Mouse (Mus musculus) lung, postnatal 0 days (tissue): ENCODE measurements around the gene Olfr655. TPM values are rescaled to one million over a fixed set of nuclear protein-coding genes. Genes with fewer than 3 reads are reported as not detected.

Experiments
- ATAC-seq: fragments of 200-750 bp; cut with Nextera tagmentation; 2 replicates; pipeline ENCODE4 v1.8.0; 2017; ENCODE audit warnings: moderate library complexity
- DNase-seq: peaks from one replicate; pipeline ENCODE4 v3.0.0-alpha.2; 2016; ENCODE audit warnings: low spot score
- H3K27ac ChIP-seq: fragments of 300-500 bp; sonication (generic); 2 replicates; pipeline ENCODE4 v1.5.1; 2014; ENCODE audit warnings: antibody characterized with exemption, mild to moderate bottlenecking, low read length, mixed read lengths
- H3K27me3 ChIP-seq: fragments of 300-500 bp; sonication (generic); replicated peaks from 2 replicates; pipeline ENCODE4 v1.6.1; 2014; ENCODE audit warnings: low read length, mixed read lengths; ENCODE audit not compliant: insufficient read depth
- H3K36me3 ChIP-seq: fragments of 300-500 bp; sonication (generic); 2 replicates; pipeline ENCODE4 v1.6.1; 2014; ENCODE audit warnings: low read length, mixed read lengths; ENCODE audit not compliant: insufficient read depth
- H3K4me1 ChIP-seq: fragments of 300-500 bp; sonication (generic); 2 replicates; pipeline ENCODE4 v1.6.1; 2014; ENCODE audit warnings: antibody characterized with exemption, low read depth, low read length, mixed read lengths; ENCODE audit not compliant: insufficient read depth
- H3K4me2 ChIP-seq: fragments of 300-500 bp; sonication (generic); replicated peaks from 2 replicates; pipeline ENCODE4 v1.6.1; 2014; ENCODE audit warnings: low read depth, mild to moderate bottlenecking, low read length, moderate library complexity, mixed read lengths
- H3K4me3 ChIP-seq: fragments of 300-500 bp; sonication (generic); 2 replicates; pipeline ENCODE4 v1.5.1; 2014; ENCODE audit warnings: low read depth, low read length
- H3K9ac ChIP-seq: fragments of 300-500 bp; sonication (generic); replicated peaks from 2 replicates; pipeline ENCODE4 v1.6.1; 2014; ENCODE audit warnings: low read depth, mild to moderate bottlenecking
- H3K9me3 ChIP-seq: fragments of 300-500 bp; sonication (generic); 2 replicates; pipeline ENCODE4 v1.6.1; 2016; ENCODE audit warnings: low read length, mixed read lengths
- CTCF ChIP-seq: IDR thresholded peaks from 2 replicates; pipeline ENCODE4 v1.5.1; 2016; ENCODE audit warnings: antibody characterized with exemption, mild to moderate bottlenecking
- EP300 ChIP-seq: IDR thresholded peaks from 2 replicates; pipeline ENCODE4 v1.6.1; 2016; ENCODE audit warnings: antibody characterized with exemption, mild to moderate bottlenecking, control low read depth
- WGBS: fragments of 180-500 bp; shearing (Covaris S2); extraction: QIAGEN DNeasy Blood & Tissue Kit; methylation state at CpG from one replicate; pipeline ENCODE4 v1.1.7; 2014; 5-methylcytosine and 5-hydroxymethylcytosine counted together
- polyA plus RNA-seq: library from polyadenylated mRNA; unstranded; fragments of >200 nt; fragmentation: Nextera tagmentation; extraction: Ambion mirVana; gene quantifications from 2 replicates; pipeline ENCODE4 v1.2.1, GENCODE M21; 2015

Gene Olfr655
- polyA plus RNA-seq, result not detected in 2 replicates

DNA sequence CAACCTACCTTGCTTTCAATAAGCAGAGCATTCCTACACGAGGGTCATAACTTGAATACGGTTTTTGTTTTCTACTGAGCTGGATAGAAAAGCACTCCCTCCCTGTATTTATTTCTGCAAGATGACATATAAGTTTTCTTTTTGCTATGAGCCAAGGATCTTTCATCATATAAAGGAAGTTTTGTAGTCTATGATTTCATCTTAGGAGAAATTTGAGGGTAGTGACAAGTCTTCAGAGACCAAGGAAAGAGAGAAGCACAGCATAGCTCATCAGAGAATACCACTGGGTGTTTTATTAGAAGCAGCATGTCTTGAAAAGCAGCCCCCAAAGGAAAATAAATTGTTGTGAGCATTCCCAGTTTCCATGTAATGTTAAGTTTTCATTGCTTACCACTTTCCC, at the start of gene Olfr655:
Gene Olfr655 (minus strand): TSS at position 101 of the 400 bp plus-strand sequence.
- Histone ChIP-seq H3K9me3 (no peaks in the 10 kb centered on the region), H3K9ac (no peak within 1 kb of the TSS), H3K4me1 (no peaks in the 10 kb centered on the region), H3K36me3 (no peaks in the 10 kb centered on the region), H3K4me3 (no peak within 1 kb of the TSS), H3K27ac (no peak within 1 kb of the TSS), H3K4me2 (no peak within 1 kb of the TSS), H3K27me3 (no peaks in the 10 kb centered on the region)
- DNase-seq, result no peak
- WGBS, result 81% methylated on average over 2 of the region's 2 CpGs
- no peak for ATAC-seq
- TF ChIP-seq EP300 (no peak), CTCF (no peak)

DNA sequence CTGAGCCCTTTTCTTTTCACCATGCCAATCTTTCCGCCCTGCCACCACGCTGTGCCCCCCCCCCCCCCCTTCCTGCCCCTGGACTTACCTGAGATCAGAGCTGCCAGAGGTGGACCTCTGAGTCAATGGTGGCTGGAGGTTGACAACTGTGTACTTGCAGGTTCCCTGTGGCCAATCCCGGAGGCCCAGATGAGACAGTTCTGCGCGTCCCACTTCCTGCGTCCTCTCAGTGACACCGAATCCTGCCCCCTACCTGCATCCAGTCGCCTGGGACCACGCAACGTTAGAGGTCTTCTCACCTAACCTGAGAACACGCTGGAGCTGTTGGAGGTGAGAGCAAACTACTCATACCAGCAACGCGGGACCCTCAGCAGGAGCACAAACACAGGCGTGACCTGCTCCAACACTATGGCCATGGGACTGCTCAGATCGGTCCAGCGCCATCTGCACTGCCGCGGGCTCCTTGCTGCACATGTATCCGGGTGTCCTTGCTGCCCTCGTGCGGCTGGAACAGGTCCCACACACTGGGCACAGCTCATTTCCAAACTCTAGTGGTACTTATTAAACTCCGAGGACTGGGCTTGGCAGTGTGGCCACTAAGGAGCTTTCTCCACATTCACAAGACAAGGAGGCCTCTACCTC, 45.4 kb upstream of the Olfr655 start, which contains the start of gene Olfr658:
Gene Olfr658 (minus strand): TSS at position 465 of the 642 bp plus-strand sequence.
- H3K27ac ChIP-seq, result no peak within 1 kb of the TSS
- no peaks in the 10 kb centered on the region for H3K4me1 ChIP-seq
- no peaks in the 10 kb centered on the region for H3K9me3 ChIP-seq
- H3K27me3 ChIP-seq, result no peaks in the 10 kb centered on the region
- ATAC-seq, result peak; percentile 57
- WGBS, result 22% methylated on average over 22 of the region's 22 CpGs
- H3K4me3 ChIP-seq, result no peak within 1 kb of the TSS
- no peak within 1 kb of the TSS for H3K9ac ChIP-seq
- H3K4me2 ChIP-seq, result 0 out of 2 replicates have a peak within 1 kb of the TSS, but pooled peaks have one; percentile 17
- H3K36me3 ChIP-seq, result no peaks in the 10 kb centered on the region
- TF ChIP-seq EP300 (no peak), CTCF (peak; percentile 60)
- peak; percentile 34 for DNase-seq

DNA sequence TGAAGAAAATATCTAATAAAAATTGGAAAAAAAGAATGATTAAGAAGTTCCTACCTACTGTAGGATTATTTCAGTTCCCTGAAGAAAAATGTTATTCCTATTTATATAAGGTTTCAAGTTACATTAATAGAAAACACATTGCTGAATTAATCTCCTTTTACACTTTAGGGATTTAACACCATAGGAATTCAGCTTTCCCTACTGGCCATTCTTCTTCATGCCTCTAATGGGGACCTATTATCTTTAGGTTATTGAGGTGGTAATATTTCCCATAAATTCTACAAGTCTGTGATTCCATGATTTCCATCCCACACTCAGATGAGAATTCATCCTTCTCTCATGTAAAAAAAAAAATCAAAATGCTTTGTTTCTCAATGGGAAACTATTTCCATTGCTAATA, 22.9 kb upstream of the Olfr655 start, which contains the start of gene Olfr657:
Gene Olfr657 (plus strand): TSS at position 301 of the 400 bp plus-strand sequence.
- H3K27me3 ChIP-seq, result no peaks in the 10 kb centered on the region
- no peaks in the 10 kb centered on the region for H3K9me3 ChIP-seq
- no peak for TF ChIP-seq EP300
- no peak for TF ChIP-seq CTCF
- no peak within 1 kb of the TSS for H3K4me2 ChIP-seq
- no peaks in the 10 kb centered on the region for H3K4me1 ChIP-seq
- no peak within 1 kb of the TSS for H3K4me3 ChIP-seq
- H3K9ac ChIP-seq, result no peak within 1 kb of the TSS
- DNase-seq (no peak), ATAC-seq (no peak)
- no peaks in the 10 kb centered on the region for H3K36me3 ChIP-seq
- no peak within 1 kb of the TSS for H3K27ac ChIP-seq

DNA sequence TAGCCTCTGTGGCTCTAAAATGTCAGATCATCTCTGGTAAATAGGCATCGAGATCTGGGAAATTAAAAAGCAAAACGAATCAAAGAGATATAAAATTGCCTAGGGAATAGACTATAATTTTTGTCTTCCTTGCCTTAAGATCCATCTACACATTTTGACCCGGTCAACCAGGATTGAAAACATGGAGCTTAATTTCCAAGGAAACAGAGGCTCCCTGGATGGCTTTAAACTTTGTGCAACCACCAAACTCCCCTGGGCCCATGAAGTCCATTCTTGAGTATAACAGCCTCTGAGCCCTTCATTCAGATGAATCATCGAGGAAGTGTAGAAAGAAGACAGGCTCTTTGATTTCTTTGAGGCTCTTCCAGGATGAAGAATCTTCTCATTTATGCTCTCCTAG, 12.1 kb upstream of the Olfr655 start, which contains the start of gene Olfr656:
Gene Olfr656 (plus strand): TSS at position 301 of the 400 bp plus-strand sequence.
- Histone ChIP-seq H3K4me1 (no peaks in the 10 kb centered on the region), H3K4me3 (no peak within 1 kb of the TSS), H3K27ac (no peak within 1 kb of the TSS), H3K4me2 (no peak within 1 kb of the TSS), H3K9me3 (no peaks in the 10 kb centered on the region), H3K36me3 (no peaks in the 10 kb centered on the region), H3K9ac (no peak within 1 kb of the TSS), H3K27me3 (no peaks in the 10 kb centered on the region)
- DNase-seq (no peak), ATAC-seq (no peak)
- WGBS, result 66% methylated on average over 4 of the region's 4 CpGs
- TF ChIP-seq CTCF, result no peak
- TF ChIP-seq EP300, result no peak

DNA sequence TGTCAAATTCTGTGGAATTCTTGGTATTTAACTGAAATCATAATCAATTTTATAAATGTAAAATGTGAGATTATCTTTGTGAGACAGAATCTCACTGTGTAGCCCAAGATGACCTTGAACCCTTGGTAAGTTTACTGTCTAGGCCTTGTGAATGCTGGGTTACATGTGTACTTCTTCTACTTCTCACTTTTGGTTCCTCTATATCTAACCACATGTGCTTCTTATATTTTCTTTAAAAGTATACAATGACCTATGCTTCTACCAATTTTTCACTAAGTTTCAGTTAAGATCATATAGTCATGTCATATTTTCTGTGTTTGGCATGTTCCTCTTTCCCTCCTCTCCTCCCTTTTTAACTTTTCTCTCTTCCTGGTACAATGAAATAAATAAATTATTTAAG, 3.1 kb upstream of the Olfr655 start:
- DNase-seq (no peak), ATAC-seq (no peak)
- Histone ChIP-seq H3K4me1 (no peaks in the 10 kb centered on the region), H3K4me2 (no peak overlapping the region), H3K36me3 (no peaks in the 10 kb centered on the region), H3K9me3 (no peaks in the 10 kb centered on the region), H3K27ac (no peak overlapping the region), H3K27me3 (no peaks in the 10 kb centered on the region), H3K9ac (no peak overlapping the region), H3K4me3 (no peak overlapping the region)
- TF ChIP-seq EP300 (no peak), CTCF (no peak)

DNA sequence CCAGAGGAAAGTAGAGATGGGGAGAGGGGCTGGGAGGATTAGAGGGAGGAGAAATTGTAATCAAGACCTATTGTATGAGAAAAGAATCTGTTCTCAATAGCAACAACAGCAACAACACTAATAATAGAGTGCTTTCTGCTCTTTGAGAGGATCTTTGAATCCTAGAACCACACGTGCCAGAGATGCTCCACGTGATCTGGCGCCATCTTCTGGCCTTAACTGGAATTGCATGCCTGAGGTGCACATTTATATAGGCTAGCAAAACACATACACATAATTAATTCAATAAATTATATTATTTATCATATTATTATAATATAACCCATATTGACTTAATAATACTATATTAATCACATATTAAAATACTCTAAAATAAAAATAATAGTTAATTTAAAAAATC, 1.6 kb upstream of the Olfr655 start:
- Histone ChIP-seq H3K9ac (no peak overlapping the region), H3K9me3 (no peaks in the 10 kb centered on the region), H3K4me3 (no peak overlapping the region), H3K4me1 (no peaks in the 10 kb centered on the region), H3K36me3 (no peaks in the 10 kb centered on the region), H3K4me2 (no peak overlapping the region), H3K27me3 (no peaks in the 10 kb centered on the region), H3K27ac (no peak overlapping the region)
- 6% methylated on average over 3 of the region's 3 CpGs for WGBS
- TF ChIP-seq EP300 (no peak), CTCF (peak; percentile 72)
- DNase-seq, result peak; percentile 25
- ATAC-seq, result no peak

DNA sequence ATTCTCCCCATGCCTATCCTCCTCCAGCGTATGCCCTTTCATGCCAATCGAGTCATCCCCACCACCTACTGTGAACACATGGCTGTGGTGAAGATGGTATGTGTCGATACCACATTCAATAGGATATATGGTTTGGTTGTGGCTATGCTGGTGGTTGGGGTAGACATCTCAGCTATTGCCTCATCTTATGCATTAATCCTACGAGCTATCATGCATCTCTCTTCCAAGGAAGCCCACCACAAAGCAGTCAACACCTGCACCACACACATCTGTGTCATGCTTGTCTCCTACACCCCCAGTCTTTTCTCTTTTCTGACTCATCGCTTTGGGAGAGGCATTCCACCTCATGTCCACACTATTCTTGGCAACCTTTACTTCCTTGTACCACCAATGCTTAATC, 13.3 kb downstream of the Olfr655 start:
- H3K27ac ChIP-seq, result no peak overlapping the region
- H3K4me1 ChIP-seq, result no peaks in the 10 kb centered on the region
- no peak overlapping the region for H3K9ac ChIP-seq
- WGBS, result 74% methylated on average over 5 of the region's 5 CpGs
- H3K4me2 ChIP-seq, result no peak overlapping the region
- no peaks in the 10 kb centered on the region for H3K36me3 ChIP-seq
- DNase-seq, result no peak
- no peaks in the 10 kb centered on the region for H3K9me3 ChIP-seq
- no peaks in the 10 kb centered on the region for H3K27me3 ChIP-seq
- no peak overlapping the region for H3K4me3 ChIP-seq
- TF ChIP-seq EP300 (no peak), CTCF (no peak)
- ATAC-seq, result no peak
